Mouse (Mus musculus) layer of hippocampus, postnatal 10 days (tissue): Measurements from ENCODE around the gene Trim60. TPM values are rescaled to one million over a fixed set of nuclear protein-coding genes. Genes with fewer than 3 reads are reported as not detected.
A peak's percentile ranks its signal among the peaks of the same experiment; 100 is the strongest.
"Not testable (repeated sequence)": the region's sequence is repeated elsewhere in the genome, so short reads cannot be mapped to it uniquely, and the experiment has no call there.

Source experiments
- DNase-seq, 2 experiments: peaks; one replicate each; pipeline ENCODE4 v3.0.0; 2021; ENCODE audit warnings: low spot score in 2 of 2
- long read RNA-seq: library from polyadenylated mRNA; stranded (forward); transcript quantifications from one replicate; pipeline ENCODE4 v2.0.0, GENCODE M21; 2023
- total RNA-seq, 2 experiments: library from RNA; stranded (reverse); gene quantifications; 2 replicates each; pipeline ENCODE4 v1.2.3; 2021

Trim60 gene
- total RNA-seq = not detected
- long read RNA-seq = 0 reads

- no peak for DNase-seq
These were observed at the start of gene Trim60, which contains the start of gene Trim61 for GRCm38 (mm10) chr8:65018423-65018822. Gene Trim60, minus strand, starts transcription at chr8:65018584. Gene Trim61, minus strand, starts transcription at chr8:65018523.

- no peak for DNase-seq
These were observed 49.5 kb upstream of the Trim60 start for GRCm38 (mm10) chr8:65067694-65068472.

- no peak for DNase-seq
These were observed 48.6 kb upstream of the Trim60 start for GRCm38 (mm10) chr8:65067031-65067430.

- no peak for DNase-seq
These were observed 47.2 kb upstream of the Trim60 start for GRCm38 (mm10) chr8:65065622-65066021.

GRCm38 (mm10) chr8:65064071-65064470 lies 45.7 kb upstream of the Trim60 start:
- no peak for DNase-seq

GRCm38 (mm10) chr8:65062195-65062594 lies 43.8 kb upstream of the Trim60 start:
- no peak for DNase-seq

GRCm38 (mm10) chr8:65056722-65057121 lies 38.3 kb upstream of the Trim60 start:
- DNase-seq = no peak

- no peak for DNase-seq
These were observed 35.6 kb upstream of the Trim60 start for GRCm38 (mm10) chr8:65053968-65054367.

GRCm38 (mm10) chr8:65053554-65053953 lies 35.2 kb upstream of the Trim60 start:
- DNase-seq = no peak

GRCm38 (mm10) chr8:65047801-65048200 lies 29.4 kb upstream of the Trim60 start:
- no peak for DNase-seq

- DNase-seq = no peak
These were observed 28.8 kb upstream of the Trim60 start for GRCm38 (mm10) chr8:65047193-65047592.

GRCm38 (mm10) chr8:65046565-65046964 lies 28.2 kb upstream of the Trim60 start:
- no peak for DNase-seq

GRCm38 (mm10) chr8:65037117-65037533 lies 18.7 kb upstream of the Trim60 start, which contains the start of gene Apela:
Gene Apela, minus strand, starts transcription at chr8:65037336.
- no peak for DNase-seq

GRCm38 (mm10) chr8:65034136-65034535 lies 15.8 kb upstream of the Trim60 start:
- no peak for DNase-seq

- no peak for DNase-seq
These were observed 14.7 kb upstream of the Trim60 start for GRCm38 (mm10) chr8:65033056-65033455.

GRCm38 (mm10) chr8:65032107-65032506 lies 13.7 kb upstream of the Trim60 start:
- no peak for DNase-seq

GRCm38 (mm10) chr8:65030735-65031485 lies 12.5 kb upstream of the Trim60 start:
- DNase-seq = no peak

GRCm38 (mm10) chr8:65029776-65030175 lies 11.4 kb upstream of the Trim60 start:
- no peak for DNase-seq

GRCm38 (mm10) chr8:65028959-65029686 lies 10.7 kb upstream of the Trim60 start:
- DNase-seq = no peak

GRCm38 (mm10) chr8:65022485-65022884 lies 4.1 kb upstream of the Trim60 start:
- DNase-seq = peak; percentile 74 to 77

- not testable (repeated sequence) for DNase-seq
These were observed 10.8 kb downstream of the Trim60 start for GRCm38 (mm10) chr8:65007616-65008015.
